Mouse (Mus musculus): Measurements from ENCODE around the gene Srms. TPM values are rescaled to one million over a fixed set of nuclear protein-coding genes. Genes with fewer than 3 reads are reported as not detected.

Gene Srms
- polyA plus RNA-seq (2011; ENCODE audit: insufficient read length, low read depth, missing spikeins), result not detected in 2 replicates

GRCm38 (mm10) chr2:181213021-181213445 lies at the start of gene Srms:
Gene Srms, minus strand, starts transcription at chr2:181213185.
- TF ChIP-seq CTCF (IDR thresholded peaks at IDR 0.05; ENCODE audit: borderline replicate concordance, insufficient read depth, low read length) (no peak), POLR2A (IDR thresholded peaks at IDR 0.05; ENCODE audit: low read depth, low read length) (no peak)
- Histone ChIP-seq H3K4me3 (ENCODE audit: insufficient read depth, low read length) (no peak within 1 kb of the TSS), H3K27ac (ENCODE audit: insufficient read depth, low read length) (no peak within 1 kb of the TSS), H3K4me1 (ENCODE audit: control insufficient read depth, insufficient read depth, low read length) (no peaks in the 10 kb centered on the region)

GRCm38 (mm10) chr2:181253248-181253647 lies 40.3 kb upstream of the Srms start:
- H3K4me3 ChIP-seq (ENCODE audit: insufficient read depth, low read length), result no peak overlapping the region
- TF ChIP-seq POLR2A (IDR thresholded peaks at IDR 0.05; ENCODE audit: low read depth, low read length) (no peak), CTCF (IDR thresholded peaks at IDR 0.05; ENCODE audit: borderline replicate concordance, insufficient read depth, low read length) (no peak)
- H3K27ac ChIP-seq (ENCODE audit: insufficient read depth, low read length), result no peak overlapping the region
- no peaks in the 10 kb centered on the region for H3K4me1 ChIP-seq (ENCODE audit: control insufficient read depth, insufficient read depth, low read length)

- Histone ChIP-seq H3K27ac (ENCODE audit: insufficient read depth, low read length) (no peak overlapping the region), H3K4me1 (ENCODE audit: control insufficient read depth, insufficient read depth, low read length) (no peaks in the 10 kb centered on the region), H3K4me3 (ENCODE audit: insufficient read depth, low read length) (no peak overlapping the region)
- TF ChIP-seq CTCF (IDR thresholded peaks at IDR 0.05; ENCODE audit: borderline replicate concordance, insufficient read depth, low read length), result no peak
- TF ChIP-seq POLR2A (IDR thresholded peaks at IDR 0.05; ENCODE audit: low read depth, low read length), result no peak
Measured at GRCm38 (mm10) chr2:181251841-181252240, 38.9 kb upstream of the Srms start.

GRCm38 (mm10) chr2:181249217-181249616 lies 36.2 kb upstream of the Srms start:
- TF ChIP-seq CTCF (IDR thresholded peaks at IDR 0.05; ENCODE audit: borderline replicate concordance, insufficient read depth, low read length) (no peak), POLR2A (IDR thresholded peaks at IDR 0.05; ENCODE audit: low read depth, low read length) (no peak)
- Histone ChIP-seq H3K4me3 (ENCODE audit: insufficient read depth, low read length) (no peak overlapping the region), H3K27ac (ENCODE audit: insufficient read depth, low read length) (no peak overlapping the region), H3K4me1 (ENCODE audit: control insufficient read depth, insufficient read depth, low read length) (no peaks in the 10 kb centered on the region)

- Histone ChIP-seq H3K4me3 (ENCODE audit: insufficient read depth, low read length) (no peak overlapping the region), H3K27ac (ENCODE audit: insufficient read depth, low read length) (no peak overlapping the region), H3K4me1 (ENCODE audit: control insufficient read depth, insufficient read depth, low read length) (no peaks in the 10 kb centered on the region)
- TF ChIP-seq POLR2A (IDR thresholded peaks at IDR 0.05; ENCODE audit: low read depth, low read length), result no peak
- TF ChIP-seq CTCF (IDR thresholded peaks at IDR 0.05; ENCODE audit: borderline replicate concordance, insufficient read depth, low read length), result no peak
Measured at GRCm38 (mm10) chr2:181245031-181245430, 32.0 kb upstream of the Srms start.

- TF ChIP-seq POLR2A (IDR thresholded peaks at IDR 0.05; ENCODE audit: low read depth, low read length) (no peak), CTCF (IDR thresholded peaks at IDR 0.05; ENCODE audit: borderline replicate concordance, insufficient read depth, low read length) (no peak)
- H3K27ac ChIP-seq (ENCODE audit: insufficient read depth, low read length), result peak overlapping the region; percentile 5; the same call in 1 of the 2 replicates
- H3K4me3 ChIP-seq (ENCODE audit: insufficient read depth, low read length), result no peak overlapping the region
- no peaks in the 10 kb centered on the region for H3K4me1 ChIP-seq (ENCODE audit: control insufficient read depth, insufficient read depth, low read length)
Measured at GRCm38 (mm10) chr2:181243706-181244394, 30.9 kb upstream of the Srms start.

GRCm38 (mm10) chr2:181242314-181242665 lies 29.3 kb upstream of the Srms start:
- H3K4me1 ChIP-seq (ENCODE audit: control insufficient read depth, insufficient read depth, low read length), result no peaks in the 10 kb centered on the region
- TF ChIP-seq CTCF (IDR thresholded peaks at IDR 0.05; ENCODE audit: borderline replicate concordance, insufficient read depth, low read length) (no peak), POLR2A (IDR thresholded peaks at IDR 0.05; ENCODE audit: low read depth, low read length) (no peak; the same call in 1 of the 2 replicates)

GRCm38 (mm10) chr2:181241602-181242313 lies 28.8 kb upstream of the Srms start, which contains the start of gene Helz2:
Gene Helz2, minus strand, starts transcription at chr2:181242027.
- Histone ChIP-seq H3K4me3 (ENCODE audit: insufficient read depth, low read length) (peak within 1 kb of the TSS; percentile 70), H3K27ac (ENCODE audit: insufficient read depth, low read length) (no peak within 1 kb of the TSS)
- TF ChIP-seq POLR2A (IDR thresholded peaks at IDR 0.05; ENCODE audit: low read depth, low read length) (peak; percentile 87), CTCF (IDR thresholded peaks at IDR 0.05; ENCODE audit: borderline replicate concordance, insufficient read depth, low read length) (no peak)

More at GRCm38 (mm10) chr2:181242314-181242665, 29.3 kb upstream of the Srms start:
- peak overlapping the region; percentile 70; the same call in 1 of the 2 replicates for H3K4me3 ChIP-seq (ENCODE audit: insufficient read depth, low read length)
- H3K27ac ChIP-seq (ENCODE audit: insufficient read depth, low read length), result no peak overlapping the region

GRCm38 (mm10) chr2:181240806-181241440 lies 27.9 kb upstream of the Srms start:
- Histone ChIP-seq H3K27ac (ENCODE audit: insufficient read depth, low read length) (no peak overlapping the region), H3K4me3 (ENCODE audit: insufficient read depth, low read length) (peak overlapping the region; percentile 70), H3K4me1 (ENCODE audit: control insufficient read depth, insufficient read depth, low read length) (no peaks in the 10 kb centered on the region)
- no peak for TF ChIP-seq CTCF (IDR thresholded peaks at IDR 0.05; ENCODE audit: borderline replicate concordance, insufficient read depth, low read length)
- TF ChIP-seq POLR2A (IDR thresholded peaks at IDR 0.05; ENCODE audit: low read depth, low read length), result no peak

More at GRCm38 (mm10) chr2:181241602-181242313, 28.8 kb upstream of the Srms start, which contains the start of gene Helz2:
- no peaks in the 10 kb centered on the region for H3K4me1 ChIP-seq (ENCODE audit: control insufficient read depth, insufficient read depth, low read length)
